Mouse (Mus musculus) adrenal gland, postnatal 10 days (tissue): ENCODE data around the gene Dip2b. TPM values are rescaled to one million over a fixed set of nuclear protein-coding genes. Genes with fewer than 3 reads are reported as not detected.

Experiments
- DNase-seq: peaks from one replicate; pipeline ENCODE4 v3.0.0; 2021; ENCODE audit warnings: mixed read lengths
- total RNA-seq, 2 experiments: library from RNA; stranded (reverse); gene quantifications; 2 replicates each; pipeline ENCODE4 v1.2.3; 2021

Gene Dip2b
- total RNA-seq, 2 experiments from 2014 or later = 19.0 to 24.5 TPM

DNA sequence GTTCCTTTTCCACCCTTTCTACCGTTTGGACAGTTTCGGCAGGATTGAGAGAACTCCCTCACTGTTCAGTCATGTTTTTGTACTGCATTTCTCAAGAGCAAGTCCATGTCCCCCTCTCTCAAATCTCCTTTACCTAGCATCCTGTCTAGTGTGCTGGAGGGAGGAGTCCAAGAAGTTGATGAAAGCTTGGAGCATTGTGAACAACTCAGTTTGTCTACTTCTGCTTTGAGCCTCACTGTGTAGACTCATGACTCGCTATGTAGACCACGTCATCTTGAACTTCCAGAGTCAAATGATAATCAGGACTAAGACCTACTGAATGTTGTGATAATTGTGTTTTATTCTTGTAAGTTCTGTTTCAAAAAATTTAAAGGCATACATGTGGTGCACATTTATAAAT is 46.4 kb downstream of the Dip2b start:
- DNase-seq = no peak

DNA sequence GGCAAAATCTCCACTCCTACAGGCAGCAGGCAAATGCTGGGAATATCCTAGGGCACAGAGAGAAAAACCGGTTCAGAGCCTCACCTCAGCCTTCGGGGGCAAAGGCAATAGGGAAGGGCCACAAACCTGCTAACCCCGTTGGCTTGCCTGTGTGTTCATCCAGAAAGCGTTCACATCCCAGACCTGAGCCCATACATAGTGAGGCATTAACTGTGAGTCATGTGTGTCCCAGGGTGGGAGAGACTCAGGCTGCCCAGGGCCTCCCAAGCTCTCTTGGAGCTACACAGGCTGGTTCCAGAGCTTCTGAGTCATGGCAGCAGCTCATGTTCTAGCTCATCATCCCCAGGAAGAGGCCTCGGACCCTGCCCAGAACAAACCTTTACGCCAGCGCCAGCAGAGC is 49.6 kb downstream of the Dip2b start:
- DNase-seq = no peak

DNA sequence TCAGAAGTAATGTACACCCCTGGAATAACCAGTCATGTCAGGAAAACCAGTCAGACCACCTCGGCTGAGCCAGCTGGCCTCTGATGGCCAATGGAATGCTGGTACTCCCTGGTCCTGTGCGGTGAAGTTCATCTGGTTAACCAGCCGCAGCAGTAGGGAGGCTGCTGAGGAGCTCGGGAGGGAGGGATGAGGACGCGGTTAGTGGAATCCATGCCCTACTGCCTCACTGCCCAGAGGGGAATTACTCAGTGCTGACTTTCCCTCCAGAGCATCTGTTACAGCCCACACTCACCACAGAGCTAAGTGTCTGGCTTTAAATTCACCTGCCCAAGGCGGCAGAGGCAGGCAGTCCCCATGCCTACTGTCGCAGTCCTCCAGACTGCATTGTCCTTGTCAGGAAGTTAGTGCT is 51.2 kb downstream of the Dip2b start:
- DNase-seq = no peak

DNA sequence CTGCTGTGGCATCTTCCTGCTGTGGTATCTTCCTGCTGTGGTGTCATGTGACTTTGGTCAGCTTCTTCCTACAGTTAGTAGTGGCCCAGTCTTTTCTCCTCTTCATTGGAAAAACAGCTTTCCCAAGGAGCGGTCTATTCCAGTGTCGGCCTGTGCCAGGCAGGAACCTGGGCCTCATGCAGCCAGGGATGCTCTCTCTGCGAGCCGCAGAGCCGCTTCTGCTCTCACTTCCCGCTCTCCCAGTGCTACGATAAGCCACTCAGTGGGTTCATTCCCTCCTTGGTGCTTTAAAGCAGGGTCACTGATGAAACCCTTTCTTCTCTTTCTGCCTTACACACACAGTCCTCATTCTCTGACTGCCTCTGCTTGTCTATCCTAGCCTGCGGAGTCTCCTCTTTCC is 53.4 kb downstream of the Dip2b start:
- DNase-seq = no peak

DNA sequence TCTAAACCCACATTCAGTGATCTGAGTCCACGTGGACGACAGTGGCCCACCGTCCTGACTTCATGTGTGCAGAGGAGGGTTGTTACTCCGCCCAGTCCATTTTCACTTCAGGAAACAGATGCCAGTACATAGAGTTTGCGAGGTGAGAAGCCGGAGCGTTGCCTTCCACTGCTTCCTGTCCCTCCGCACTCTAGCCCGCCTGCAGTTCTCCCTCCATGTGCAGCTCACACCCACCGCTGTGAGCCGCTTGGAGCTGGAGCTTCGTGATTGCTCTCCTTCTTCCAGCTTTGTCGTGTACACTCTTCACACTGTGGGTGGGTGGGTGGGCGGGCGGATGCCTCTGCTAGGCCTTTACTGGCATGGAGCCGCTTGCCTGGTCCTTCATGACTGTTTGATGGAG is 53.8 kb downstream of the Dip2b start:
- no peak for DNase-seq

GRCm38 (mm10) chr15:100096587-100097428 is 58.3 kb downstream of the Dip2b start:
- no peak for DNase-seq

DNA sequence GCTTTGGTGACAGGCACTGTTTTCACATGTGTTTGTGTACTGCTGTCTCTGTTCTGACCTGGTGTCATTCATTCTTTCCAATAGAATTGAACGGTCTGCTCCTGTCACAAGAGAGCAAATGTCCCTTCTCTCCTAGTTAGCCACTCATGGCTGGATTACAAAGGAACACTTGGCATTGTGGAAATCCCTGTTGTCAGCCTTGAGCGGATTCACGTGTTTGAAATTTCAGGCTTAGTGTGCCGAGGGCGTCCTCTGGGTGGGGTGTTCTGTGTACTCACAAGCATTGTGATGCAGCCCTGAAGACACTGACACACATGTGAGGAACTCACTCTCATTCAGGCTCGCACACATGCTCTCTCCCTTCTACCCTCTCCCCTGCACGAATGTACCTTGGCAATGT is 61.9 kb downstream of the Dip2b start:
- DNase-seq = no peak

DNA sequence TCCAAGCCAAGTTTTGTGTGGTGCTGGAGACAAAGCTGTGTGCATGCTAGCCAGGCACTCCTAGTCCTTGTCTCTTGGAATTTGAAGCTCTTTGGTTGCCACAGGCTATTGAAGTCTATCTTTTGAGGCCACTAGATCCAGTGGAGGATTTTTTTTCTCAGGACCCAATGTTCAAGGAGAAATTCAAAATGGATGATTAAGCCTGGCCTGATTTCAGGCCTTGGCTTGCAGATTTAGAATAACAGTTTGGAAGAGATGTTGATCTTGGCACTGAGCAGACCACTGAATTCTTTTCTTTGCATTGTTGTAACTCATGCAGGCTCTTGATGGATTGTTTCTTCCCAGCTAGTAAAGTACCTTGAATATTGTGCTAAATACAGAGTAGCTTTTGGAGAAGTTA is 62.7 kb downstream of the Dip2b start:
- DNase-seq = no peak

DNA sequence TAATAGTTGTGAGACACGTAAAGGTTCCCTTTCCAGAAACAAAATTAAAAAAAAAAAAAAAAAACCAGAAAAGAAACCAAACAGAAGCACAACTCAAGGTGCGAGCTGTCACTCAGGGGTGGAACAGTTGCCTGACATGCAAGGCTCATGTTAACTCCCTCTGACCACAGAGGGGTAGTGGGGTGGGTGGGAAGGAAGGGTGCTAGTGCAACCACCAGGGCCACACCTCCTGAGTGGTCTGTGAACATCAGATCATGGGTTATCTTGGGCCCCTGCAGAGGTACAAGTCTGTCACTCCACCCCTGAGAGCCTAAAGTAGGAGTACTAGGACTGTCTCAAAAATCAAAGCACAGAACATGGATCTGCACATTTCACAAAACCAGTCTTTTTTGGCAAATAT is 65.7 kb downstream of the Dip2b start:
- DNase-seq = no peak

DNA sequence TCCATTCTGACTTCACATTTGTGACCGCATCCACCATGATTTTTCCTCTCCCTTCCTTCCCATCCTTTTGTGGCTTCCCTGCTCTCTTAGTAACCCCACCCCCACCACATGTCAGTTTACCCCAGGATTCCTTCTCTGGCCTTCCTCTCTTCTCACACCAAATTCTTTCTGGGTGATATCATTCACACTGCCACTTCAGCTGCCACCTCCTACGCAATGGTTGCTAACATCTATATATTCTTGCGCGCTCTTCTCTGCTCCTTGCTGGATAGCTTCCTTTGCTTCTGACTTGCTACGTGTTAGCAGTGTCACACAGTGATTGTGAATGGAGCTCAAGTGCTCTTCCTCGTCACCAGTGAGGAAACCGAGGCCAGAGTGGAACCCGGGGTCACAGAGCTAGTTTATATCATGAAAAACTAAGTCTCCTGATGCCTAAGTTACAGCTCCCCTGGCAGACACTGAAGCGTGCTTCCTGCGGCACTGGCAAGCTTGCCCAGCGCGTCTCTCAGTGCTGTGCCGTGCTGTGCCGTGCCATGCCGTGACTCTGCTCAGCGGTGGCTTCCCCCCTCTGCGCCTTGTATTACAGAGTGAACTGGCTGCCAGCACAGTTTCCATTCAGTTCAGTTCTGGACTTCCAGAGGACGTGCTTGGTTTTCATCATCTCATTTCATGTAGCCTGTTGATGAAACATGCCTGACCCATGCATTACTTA is 69.8 kb downstream of the Dip2b start:
- no peak for DNase-seq

GRCm38 (mm10) chr15:100109916-100110315 is 71.5 kb downstream of the Dip2b start:
- DNase-seq = no peak

DNA sequence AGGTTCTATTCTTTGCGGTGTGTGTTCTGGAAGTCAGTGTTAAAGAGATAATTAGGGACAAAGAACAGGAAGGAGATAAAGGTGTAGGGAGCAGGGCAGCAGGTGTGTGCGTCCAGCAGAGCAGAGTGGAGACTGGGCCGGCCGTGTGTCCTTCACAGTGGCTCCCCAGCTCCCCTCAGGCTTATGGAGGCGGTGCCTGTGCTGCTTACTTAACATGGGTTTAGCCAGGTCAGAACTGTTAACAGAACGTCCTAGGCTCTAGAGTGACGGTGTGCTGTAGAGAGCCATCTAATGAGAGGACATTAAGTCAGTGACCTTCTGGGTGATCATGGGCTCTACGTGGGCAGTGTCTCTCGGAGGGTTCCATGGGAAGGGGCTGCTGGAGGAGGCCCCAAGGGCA is 73.4 kb downstream of the Dip2b start:
- DNase-seq = no peak

- no peak for DNase-seq
Measured at GRCm38 (mm10) chr15:100112309-100112966, 74.0 kb downstream of the Dip2b start.

- DNase-seq = no peak
Measured at GRCm38 (mm10) chr15:100113343-100114275, 75.1 kb downstream of the Dip2b start.

DNA sequence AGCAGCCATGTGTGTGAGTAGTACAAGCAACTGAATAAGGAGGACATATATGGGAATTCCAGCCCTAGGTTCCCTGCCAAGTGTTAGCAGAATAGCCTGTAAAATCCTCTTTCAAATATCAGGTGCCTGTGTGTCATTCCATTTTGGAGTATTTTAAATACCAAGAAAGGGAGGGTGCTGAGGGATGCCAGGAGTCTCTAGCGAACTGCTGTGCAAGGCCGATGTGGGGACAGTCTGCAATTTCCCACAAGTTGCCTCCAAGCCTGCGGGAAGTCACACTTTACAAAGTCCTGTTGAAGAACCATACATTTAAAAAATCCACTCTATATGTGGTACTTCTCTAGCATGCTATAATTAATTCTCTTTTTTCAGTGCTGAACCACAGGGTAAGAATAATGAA is 77.0 kb downstream of the Dip2b start:
- DNase-seq = no peak

DNA sequence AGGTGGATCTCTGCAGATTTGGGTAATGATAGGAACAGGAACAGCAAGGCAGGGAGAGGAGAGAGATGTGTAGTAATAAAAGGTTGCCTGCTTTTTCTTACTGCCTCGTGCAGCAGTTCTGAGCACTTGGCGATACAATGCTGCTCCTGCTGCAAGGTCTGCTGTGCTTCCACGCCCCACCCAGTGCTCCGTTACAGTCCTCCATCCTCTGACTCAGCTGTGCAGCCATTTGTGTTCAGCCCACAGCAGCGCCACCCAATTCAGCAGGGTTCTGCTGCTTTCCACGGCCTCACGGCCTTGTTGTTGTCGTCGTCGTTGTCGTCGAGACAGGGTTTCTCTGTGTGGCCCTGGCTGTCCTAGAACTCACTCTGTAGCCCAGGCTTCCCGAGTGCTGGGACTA is 77.9 kb downstream of the Dip2b start:
- DNase-seq = no peak

GRCm38 (mm10) chr15:100119225-100119788 is 80.8 kb downstream of the Dip2b start:
- DNase-seq = no peak

DNA sequence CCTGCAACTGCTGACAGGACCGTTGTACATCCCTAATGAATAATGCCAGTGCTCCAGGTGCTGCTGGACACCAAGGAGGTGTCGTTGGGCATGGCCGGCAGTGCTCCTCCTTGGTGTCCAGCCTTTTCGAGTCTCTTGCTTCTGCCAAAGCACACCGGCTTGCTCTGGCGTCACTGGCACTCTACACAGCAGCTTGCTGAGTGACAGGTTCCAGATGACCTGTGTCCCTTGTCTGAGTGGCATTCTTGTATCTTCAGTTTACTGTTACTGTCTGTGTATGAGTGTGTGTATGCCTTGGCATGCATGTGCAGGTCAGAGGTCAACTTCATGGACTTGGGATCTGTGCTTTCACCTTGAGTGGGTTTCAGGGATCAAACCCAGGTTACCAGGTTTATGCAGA is 83.0 kb downstream of the Dip2b start:
- DNase-seq = no peak

GRCm38 (mm10) chr15:100123867-100124266 is 85.4 kb downstream of the Dip2b start:
- DNase-seq = no peak

DNA sequence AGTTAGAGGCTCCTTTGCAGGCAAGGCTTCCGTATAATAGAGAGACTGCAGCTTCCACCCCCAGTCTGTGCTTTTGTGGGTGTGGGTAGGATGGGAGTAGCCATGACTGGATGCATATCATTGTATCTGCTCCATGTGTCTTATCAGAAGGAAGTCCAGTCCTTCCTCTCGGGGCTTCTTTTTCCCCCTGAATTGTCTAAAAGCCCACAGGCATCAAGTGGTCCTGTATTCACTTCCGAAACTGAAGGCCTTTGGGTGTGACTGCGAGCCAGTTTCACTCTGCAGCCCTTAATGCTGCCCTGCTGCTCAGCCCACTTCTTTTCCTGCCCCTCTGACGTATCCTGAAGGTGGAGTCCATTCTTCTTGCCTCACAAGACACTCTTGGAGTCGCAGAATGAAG is 86.8 kb downstream of the Dip2b start:
- DNase-seq = no peak

- DNase-seq = peak; percentile 91
Measured at GRCm38 (mm10) chr15:100126456-100127107, 88.1 kb downstream of the Dip2b start.
